Mouse (Mus musculus): Measurements from ENCODE around the gene BC035044. TPM values are rescaled to one million over a fixed set of nuclear protein-coding genes. Genes with fewer than 3 reads are reported as not detected.
"Not testable (repeated sequence)": the region's sequence is repeated elsewhere in the genome, so short reads cannot be mapped to it uniquely, and the experiment has no call there.

The BC035044 gene
- total RNA-seq, 2 experiments from 2014 or later = 1.6 to 2.5 TPM

GRCm38 (mm10) chr6:128850671-128851070, 40.3 kb downstream of the BC035044 start:
- DNase-seq = no peak

GRCm38 (mm10) chr6:128849902-128850301, 41.0 kb downstream of the BC035044 start:
- DNase-seq = peak; percentile 72

GRCm38 (mm10) chr6:128847401-128847800, 43.5 kb downstream of the BC035044 start:
- DNase-seq = no peak

- no peak for DNase-seq
Observed at GRCm38 (mm10) chr6:128845998-128846542, 44.9 kb downstream of the BC035044 start.

- DNase-seq = peak; percentile 93
Observed at GRCm38 (mm10) chr6:128845319-128845979, 45.5 kb downstream of the BC035044 start.

GRCm38 (mm10) chr6:128844586-128845080, 46.3 kb downstream of the BC035044 start:
- DNase-seq = no peak

GRCm38 (mm10) chr6:128844131-128844530, 46.8 kb downstream of the BC035044 start:
- DNase-seq = no peak

GRCm38 (mm10) chr6:128843479-128843992, 47.4 kb downstream of the BC035044 start:
- DNase-seq = peak; percentile 78

- DNase-seq = peak; percentile 93
Observed at GRCm38 (mm10) chr6:128842945-128843478, 47.9 kb downstream of the BC035044 start.

GRCm38 (mm10) chr6:128842356-128842944, 48.5 kb downstream of the BC035044 start:
- no peak for DNase-seq

GRCm38 (mm10) chr6:128841327-128842089, 49.4 kb downstream of the BC035044 start:
- no peak for DNase-seq

- DNase-seq = not testable (repeated sequence)
Observed at GRCm38 (mm10) chr6:128840669-128841068, 50.3 kb downstream of the BC035044 start.

- DNase-seq = no peak
Observed at GRCm38 (mm10) chr6:128839921-128840320, 51.0 kb downstream of the BC035044 start.

GRCm38 (mm10) chr6:128839266-128839771, 51.6 kb downstream of the BC035044 start:
- peak; percentile 89 for DNase-seq

- DNase-seq = peak; percentile 92
Observed at GRCm38 (mm10) chr6:128838342-128839265, 52.3 kb downstream of the BC035044 start.

GRCm38 (mm10) chr6:128837454-128838341, 53.2 kb downstream of the BC035044 start:
- DNase-seq = no peak

GRCm38 (mm10) chr6:128836955-128837334, 54.0 kb downstream of the BC035044 start:
- DNase-seq = no peak

- no peak for DNase-seq
Observed at GRCm38 (mm10) chr6:128836191-128836954, 54.6 kb downstream of the BC035044 start.

- no peak for DNase-seq
Observed at GRCm38 (mm10) chr6:128835571-128835970, 55.4 kb downstream of the BC035044 start.
